Mouse (Mus musculus) MEL (cell line): Measurements from ENCODE around the gene Cops4.

ENCODE experiments used
- CHD2 ChIP-seq: IDR thresholded peaks from 2 replicates; pipeline ENCODE4 v1.6.1; 2011; ENCODE audit warnings: low read length, improper control_type of control experiment
- CTCF ChIP-seq, 3 experiments: IDR thresholded peaks in 2 of 3; conservative IDR thresholded peaks in 1 of 3; 2 replicates each; pipeline ENCODE4 v1.5.1; 2011 to 2012; ENCODE audit warnings: low read length in 3 of 3, low read depth in 2 of 3, mild to moderate bottlenecking in 2 of 3, improper control_type of control experiment in 1 of 3, inconsistent platforms in 1 of 3, mixed read lengths in 1 of 3, moderate library complexity in 1 of 3; ENCODE audit not compliant: control insufficient read depth in 1 of 3, insufficient read depth in 1 of 3, poor library complexity in 1 of 3, severe bottlenecking in 1 of 3
- GATA1 ChIP-seq: IDR thresholded peaks from 2 replicates; pipeline ENCODE4 v1.6.1; 2011; ENCODE audit warnings: low read depth, low read length, improper control_type of control experiment
- MAFK ChIP-seq: IDR thresholded peaks from 2 replicates; pipeline ENCODE4 v1.6.1; 2011; ENCODE audit warnings: low read depth, mild to moderate bottlenecking, low read length, improper control_type of control experiment, borderline replicate concordance
- MAX ChIP-seq: IDR thresholded peaks from 2 replicates; pipeline ENCODE4 v1.6.1; 2011; ENCODE audit warnings: low read length, improper control_type of control experiment
- NELFE ChIP-seq: IDR thresholded peaks from 2 replicates; pipeline ENCODE4 v1.6.1; 2011; ENCODE audit warnings: low read depth, low read length, improper control_type of control experiment
- TCF12 ChIP-seq: IDR thresholded peaks from 2 replicates; pipeline ENCODE4 v1.6.1; 2014; ENCODE audit warnings: low read depth, mild to moderate bottlenecking, inconsistent platforms, low read length, improper control_type of control experiment, moderate library complexity
- ZC3H11A ChIP-seq: IDR thresholded peaks from 2 replicates; pipeline ENCODE4 v1.6.1; 2012; ENCODE audit warnings: low read depth, mild to moderate bottlenecking, inconsistent platforms, low read length, improper control_type of control experiment

DNA sequence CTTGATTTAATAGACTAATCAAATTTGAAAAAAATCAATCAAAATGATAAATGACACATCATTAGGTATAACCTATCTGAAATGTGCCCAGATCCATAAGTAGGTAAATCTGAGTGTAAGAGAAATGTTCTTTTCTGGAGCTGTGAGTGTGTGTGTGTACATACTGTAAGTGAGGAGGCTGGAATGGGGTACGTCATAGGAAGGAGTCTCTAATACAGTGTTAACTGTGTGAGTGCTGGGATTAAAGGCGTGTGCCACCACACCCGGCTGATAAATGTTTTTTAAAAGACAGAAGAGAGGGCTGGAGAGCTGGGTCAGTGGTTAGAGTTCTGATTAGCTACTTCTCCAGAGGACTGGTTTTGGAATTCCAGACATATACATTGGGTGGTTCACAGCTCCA, 7.5 kb downstream of the Cops4 start:
- TF ChIP-seq CTCF (IDR thresholded peaks at IDR 0.05 in 2 of 3, conservative IDR thresholded peaks at IDR 0.05 in 1 of 3; ENCODE audit: control insufficient read depth in 1 of 3, insufficient read depth in 1 of 3, low read depth in 2 of 3, low read length in 3 of 3, poor library complexity in 1 of 3, severe bottlenecking in 1 of 3) (no peak), GATA1 (no peak), ZC3H11A (no peak), TCF12 (no peak), NELFE (no peak), MAX (no peak), CHD2 (no peak), MAFK (no peak)
